Mouse (Mus musculus) retina, postnatal 7 days (tissue): ENCODE data around the gene Nrxn1.

ENCODE experiments used
- DNase-seq: peaks from one replicate; pipeline ENCODE4 v3.0.0-alpha.2; 2012; ENCODE audit warnings: low read depth, low spot score

Gene Nrxn1

DNA sequence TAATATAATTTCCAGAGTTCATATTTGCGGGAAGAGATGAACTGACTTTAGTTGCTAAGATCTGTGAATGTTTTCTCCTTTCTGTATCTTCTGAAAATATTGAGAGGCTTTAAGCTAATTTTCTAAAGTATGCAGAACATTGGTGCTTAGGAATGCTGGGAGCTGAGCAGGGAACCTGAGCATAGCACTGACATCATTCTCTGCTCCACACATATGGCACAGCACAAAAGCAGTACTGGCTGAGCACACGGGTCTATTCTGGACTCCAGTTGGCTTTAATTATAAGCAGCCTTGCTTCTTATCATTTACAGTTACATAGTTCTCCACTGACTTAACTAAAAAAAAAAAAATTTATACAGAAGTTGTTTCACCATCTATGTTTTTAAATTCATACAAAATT, 641.5 kb downstream of the Nrxn1 start:
- no peak for DNase-seq

DNA sequence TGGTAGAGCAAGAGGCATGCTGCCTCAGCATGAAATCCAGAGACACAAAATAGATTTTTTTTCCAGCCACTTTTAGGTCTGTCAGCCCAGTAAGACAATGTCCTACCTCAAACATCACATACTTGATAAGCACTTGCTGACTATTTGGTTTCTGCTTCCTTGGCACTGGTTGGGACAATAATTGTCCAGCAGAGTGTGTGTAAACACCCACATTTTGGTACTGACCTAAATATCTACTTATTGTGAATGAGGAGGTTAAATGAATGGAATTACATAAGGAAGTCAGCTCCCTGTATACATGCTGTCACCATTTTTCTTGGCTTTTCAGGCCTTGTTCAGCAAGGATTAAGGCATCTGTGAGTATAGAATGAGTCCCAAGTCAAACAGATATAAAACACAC, 649.8 kb downstream of the Nrxn1 start:
- DNase-seq, result no peak

GRCm38 (mm10) chr17:90435836-90436235, 657.0 kb downstream of the Nrxn1 start:
- no peak for DNase-seq

- no peak for DNase-seq
Observed at GRCm38 (mm10) chr17:90435371-90435770, 657.5 kb downstream of the Nrxn1 start.

DNA sequence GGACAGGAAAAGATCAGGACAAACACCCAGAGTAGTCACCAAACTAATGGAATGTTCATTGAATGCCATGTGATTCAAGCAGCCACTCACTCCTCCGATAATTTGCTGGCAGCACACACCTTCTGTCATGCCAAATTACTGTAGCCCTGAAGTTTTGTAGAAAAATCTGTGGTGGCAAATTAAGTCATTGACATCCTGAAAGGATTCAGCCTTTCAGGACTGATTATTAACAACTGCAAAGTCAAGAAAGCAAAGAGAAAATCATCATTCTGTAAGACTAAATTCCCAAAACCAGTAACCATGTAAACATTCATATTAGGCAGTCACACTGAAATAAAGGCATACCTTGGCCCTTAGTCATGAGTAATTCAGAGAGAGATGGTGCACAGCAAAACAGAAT, 662.7 kb downstream of the Nrxn1 start:
- no peak for DNase-seq

DNA sequence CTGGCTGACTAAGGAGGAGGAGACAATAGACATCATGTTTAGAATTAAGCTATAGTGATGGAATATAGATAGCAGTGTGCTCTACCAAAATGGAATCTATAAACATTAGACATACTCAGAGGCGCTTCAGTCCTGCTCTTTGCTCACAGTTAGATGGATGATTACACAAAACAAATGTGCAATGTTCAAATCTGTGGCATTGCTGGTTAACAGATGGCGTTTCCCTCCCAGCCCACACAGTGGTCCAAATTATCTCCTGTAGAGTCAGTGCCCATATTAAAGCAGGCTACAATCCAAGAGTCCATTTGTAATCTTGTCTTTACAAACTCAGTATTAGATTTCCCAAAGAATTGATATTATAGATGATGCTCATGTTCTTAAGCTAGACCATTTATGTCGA, 666.9 kb downstream of the Nrxn1 start:
- DNase-seq, result no peak

DNA sequence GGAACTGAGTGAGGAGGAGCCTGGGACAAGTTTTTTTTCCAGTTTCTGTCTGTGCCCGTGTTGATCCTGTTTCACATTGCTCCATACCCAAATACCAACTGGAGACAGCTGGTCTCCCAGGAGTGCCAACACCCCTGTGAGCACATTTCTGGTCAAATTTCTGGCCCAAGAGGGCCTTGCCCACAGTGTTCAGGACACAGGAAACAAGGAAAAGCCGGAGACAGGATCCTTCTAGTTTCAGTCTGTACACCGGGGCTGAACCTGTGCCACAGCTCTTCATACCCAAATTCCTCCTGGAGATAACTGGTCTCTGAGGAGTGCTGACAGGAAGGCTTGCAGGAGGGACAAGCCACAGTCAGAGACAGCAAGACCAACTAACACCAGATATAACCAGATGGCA, 670.3 kb downstream of the Nrxn1 start:
- no peak for DNase-seq

DNA sequence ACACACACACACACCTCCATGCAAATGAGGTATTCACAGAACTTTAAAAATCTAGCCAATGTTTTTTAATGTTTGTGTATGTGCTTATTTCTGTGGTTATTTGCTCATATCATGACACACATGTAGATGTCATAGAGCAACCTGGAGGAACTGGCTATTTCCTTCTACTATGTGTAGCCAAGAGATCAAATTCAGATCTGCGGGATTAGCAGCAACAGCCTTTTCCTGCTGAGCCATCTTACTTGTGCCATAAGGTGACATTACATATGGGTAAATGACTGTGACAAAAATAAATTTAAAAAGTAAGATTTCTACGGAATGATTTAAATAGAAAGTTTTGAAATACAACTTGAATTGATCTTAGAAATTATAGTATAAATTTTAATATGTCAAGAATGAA, 672.1 kb downstream of the Nrxn1 start:
- no peak for DNase-seq

DNA sequence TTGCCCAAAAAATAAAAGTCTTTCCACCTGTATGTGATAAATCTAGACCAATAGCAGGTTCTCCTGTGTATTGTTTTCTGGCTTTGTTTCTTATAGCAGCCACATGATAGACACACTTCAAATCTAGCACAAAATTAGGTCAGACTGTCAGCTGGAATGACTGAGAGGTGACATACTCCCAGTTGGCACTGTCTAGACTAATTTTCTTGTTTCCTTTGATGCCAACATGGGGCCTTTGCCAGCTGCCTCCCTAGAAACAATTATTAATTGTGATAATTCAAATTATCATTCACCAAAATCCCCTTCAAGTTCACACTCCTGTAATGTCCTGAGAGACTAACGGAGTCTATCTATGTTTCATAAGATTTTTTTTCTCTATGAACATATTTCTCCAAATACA, 673.3 kb downstream of the Nrxn1 start:
- no peak for DNase-seq

GRCm38 (mm10) chr17:90396357-90396756, 696.5 kb downstream of the Nrxn1 start:
- no peak for DNase-seq

- DNase-seq, result no peak
Observed at GRCm38 (mm10) chr17:90394606-90395005, 698.3 kb downstream of the Nrxn1 start.

GRCm38 (mm10) chr17:90392751-90393150, 700.1 kb downstream of the Nrxn1 start:
- no peak for DNase-seq

DNA sequence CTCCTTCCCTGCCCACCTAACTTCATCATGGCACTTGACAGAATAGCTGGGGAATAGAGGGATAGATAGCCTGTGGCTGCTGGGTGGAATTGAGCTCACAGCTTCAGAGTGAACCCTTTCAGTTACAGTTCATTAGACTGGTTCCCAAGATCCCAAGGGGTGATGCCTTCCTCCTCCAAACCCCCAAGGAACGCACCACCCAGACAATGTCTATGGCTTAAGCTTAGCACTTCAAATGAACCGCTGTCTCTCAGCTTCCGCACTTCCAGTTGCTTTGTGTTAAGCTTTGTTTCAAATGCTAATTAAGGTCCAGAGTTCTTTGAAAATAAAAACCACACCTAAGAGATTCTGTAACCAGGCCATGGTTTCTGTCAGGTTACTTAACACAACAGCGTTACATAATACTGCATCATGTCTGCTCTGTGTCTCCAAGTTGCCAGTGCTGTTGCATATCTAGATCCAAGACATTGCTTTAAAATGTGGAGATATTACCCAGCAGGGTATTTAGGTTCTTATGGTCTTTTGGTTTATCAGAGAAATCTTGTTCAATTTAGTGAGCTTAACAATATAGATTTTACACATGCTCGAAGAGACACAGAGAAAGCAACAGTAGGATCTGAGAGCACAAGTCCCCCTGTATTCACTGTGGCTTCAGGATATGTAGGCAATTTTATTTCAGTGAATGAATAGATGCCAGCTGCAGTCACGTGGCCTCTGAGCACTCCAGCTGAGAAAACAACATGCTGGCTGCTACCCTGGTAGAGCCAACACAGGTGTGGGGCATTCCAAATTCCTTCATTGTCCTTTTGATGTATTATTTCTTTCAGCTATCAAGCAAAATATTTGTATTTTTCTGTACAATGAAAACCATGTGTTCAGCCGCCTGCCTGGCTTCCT, 702.3 kb downstream of the Nrxn1 start:
- no peak for DNase-seq

GRCm38 (mm10) chr17:90384856-90385255, 708.0 kb downstream of the Nrxn1 start:
- DNase-seq, result no peak

GRCm38 (mm10) chr17:90382496-90383443, 710.1 kb downstream of the Nrxn1 start:
- DNase-seq, result no peak

GRCm38 (mm10) chr17:90376533-90376932, 716.3 kb downstream of the Nrxn1 start:
- DNase-seq, result no peak

DNA sequence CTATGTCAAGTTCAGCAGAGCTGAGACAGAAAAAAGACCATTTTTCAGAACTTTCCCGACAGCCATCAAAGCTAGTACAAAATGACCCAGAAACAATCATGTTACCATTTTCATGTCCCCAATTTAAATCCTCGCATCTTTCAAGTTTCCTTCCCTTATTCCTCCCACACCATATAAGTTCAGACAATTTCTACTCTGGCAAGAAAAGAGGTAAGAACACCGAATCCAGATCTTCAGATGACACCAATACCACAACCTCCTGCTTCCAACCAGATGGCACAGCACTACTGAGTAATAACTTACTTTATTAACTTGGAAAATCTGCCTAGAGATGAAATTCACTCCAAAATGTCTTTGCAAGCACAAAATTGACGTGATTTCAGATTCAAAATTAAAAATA, 730.7 kb downstream of the Nrxn1 start:
- no peak for DNase-seq

DNA sequence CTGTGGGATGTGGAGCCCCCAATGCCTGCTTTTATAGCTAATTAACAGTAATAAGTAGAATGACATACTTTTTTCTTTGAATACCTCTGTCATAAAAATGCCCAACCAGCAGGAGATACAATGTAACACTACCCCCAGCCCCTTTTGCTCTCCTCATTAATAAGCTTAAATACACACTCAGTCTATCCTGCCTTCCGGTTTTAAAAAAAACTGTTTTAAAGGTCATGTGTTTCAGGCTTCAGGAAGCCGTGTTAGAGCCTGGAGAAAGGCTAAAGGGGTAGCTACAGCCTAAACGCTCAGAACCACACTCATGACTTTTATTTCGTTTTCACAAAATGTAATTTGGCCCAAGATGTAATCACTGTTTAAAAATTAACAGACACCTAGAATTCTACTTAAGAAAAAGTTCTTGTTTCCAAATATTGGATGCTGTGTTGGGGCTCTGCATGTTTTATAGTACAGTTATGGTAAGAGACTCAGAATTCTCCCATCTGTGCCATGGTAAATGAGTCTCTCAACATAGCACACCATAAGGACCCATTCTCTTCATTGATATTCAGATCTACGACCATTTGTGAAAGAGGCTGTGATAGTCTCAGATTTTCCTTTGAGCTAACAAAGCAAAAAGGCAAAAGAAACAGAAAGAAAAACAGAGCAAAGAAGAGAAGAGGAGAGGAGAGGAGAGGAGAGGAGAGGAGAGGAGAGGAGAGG, 743.3 kb downstream of the Nrxn1 start:
- no peak for DNase-seq

- DNase-seq, result no peak
Observed at GRCm38 (mm10) chr17:90346735-90347475, 746.0 kb downstream of the Nrxn1 start.

GRCm38 (mm10) chr17:90333445-90333844, 759.4 kb downstream of the Nrxn1 start:
- DNase-seq, result no peak

GRCm38 (mm10) chr17:90323674-90324073, 769.2 kb downstream of the Nrxn1 start:
- DNase-seq, result no peak
